Mouse (Mus musculus): Measurements from ENCODE around the gene Notch2.
"Not testable (repeated sequence)": the region's sequence is repeated elsewhere in the genome, so short reads cannot be mapped to it uniquely, and the experiment has no call there.

Gene Notch2

DNA sequence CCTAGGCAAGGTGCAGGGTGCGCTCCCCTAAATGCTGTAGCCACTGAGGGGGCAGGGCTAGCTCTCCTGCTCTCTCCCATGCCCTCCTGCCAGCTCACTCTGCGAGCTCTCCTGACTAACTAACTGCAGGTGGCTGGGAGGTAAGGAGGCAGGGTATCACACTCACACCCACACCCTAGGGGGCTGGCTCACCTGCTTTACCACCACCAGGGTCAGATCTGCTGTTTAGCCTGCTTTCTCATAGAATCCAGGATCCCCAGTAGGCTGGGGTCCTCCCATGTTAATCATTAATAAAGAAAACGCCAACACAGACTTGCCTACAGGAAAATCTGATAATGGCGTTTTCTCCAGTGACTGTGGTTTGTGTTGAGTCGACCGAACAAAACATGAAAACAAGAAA is 106.0 kb downstream of the Notch2 start:
- no peaks in the 10 kb centered on the region for H3K27me3 ChIP-seq (ENCODE audit: control insufficient read depth, insufficient read depth, low read length, poor library complexity, severe bottlenecking)
- H3K36me3 ChIP-seq (ENCODE audit: control insufficient read depth, insufficient read depth, low read length, poor library complexity, severe bottlenecking): peaks cover 40% of the 10 kb centered on the region
- no peak for DNase-seq (ENCODE audit: low read depth, low spot score)

DNA sequence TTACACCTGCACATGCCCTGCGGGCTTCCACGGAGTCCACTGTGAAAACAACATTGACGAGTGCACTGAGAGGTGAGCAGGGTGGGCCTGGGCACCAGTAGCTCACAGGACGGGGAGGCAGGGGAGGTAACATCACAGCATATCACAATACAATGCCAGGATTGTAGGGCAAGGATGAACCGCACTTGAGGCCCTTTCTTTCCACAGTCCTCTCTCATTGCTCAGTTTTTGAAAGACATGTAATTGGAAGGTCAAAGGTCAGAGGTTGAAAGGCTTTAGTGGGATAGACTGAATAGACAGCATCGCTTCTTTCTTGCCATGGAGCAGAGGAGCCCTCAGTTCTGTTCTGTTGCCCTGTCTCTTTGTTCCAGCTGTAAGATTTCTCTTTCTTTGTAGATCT is 107.6 kb downstream of the Notch2 start:
- peaks cover 36% of the 10 kb centered on the region for H3K36me3 ChIP-seq (ENCODE audit: control insufficient read depth, insufficient read depth, low read length, poor library complexity, severe bottlenecking)
- no peak for DNase-seq (ENCODE audit: low read depth, low spot score)
- no peaks in the 10 kb centered on the region for H3K27me3 ChIP-seq (ENCODE audit: control insufficient read depth, insufficient read depth, low read length, poor library complexity, severe bottlenecking)

DNA sequence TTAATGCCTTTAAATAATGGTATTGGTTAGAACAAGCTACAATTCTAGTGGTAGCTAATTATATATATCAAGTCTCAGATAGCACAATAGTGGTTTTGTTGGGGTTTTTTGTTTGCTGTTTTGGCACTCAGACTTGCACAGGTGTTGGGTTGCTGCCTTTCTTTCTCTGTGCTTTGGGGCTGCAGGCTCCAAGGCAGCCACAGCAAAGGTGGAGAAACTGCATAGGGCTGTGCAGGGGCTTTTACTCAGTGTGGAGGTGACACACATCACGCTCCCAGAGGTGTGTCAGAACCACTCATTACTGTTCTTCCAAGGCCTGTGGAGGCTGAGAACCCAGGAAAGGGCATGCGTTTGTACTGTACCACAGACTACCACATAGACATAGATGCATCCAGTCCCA is 114.4 kb downstream of the Notch2 start:
- no peak for DNase-seq (ENCODE audit: low read depth, low spot score)
- no peaks in the 10 kb centered on the region for H3K27me3 ChIP-seq (ENCODE audit: control insufficient read depth, insufficient read depth, low read length, poor library complexity, severe bottlenecking)

DNA sequence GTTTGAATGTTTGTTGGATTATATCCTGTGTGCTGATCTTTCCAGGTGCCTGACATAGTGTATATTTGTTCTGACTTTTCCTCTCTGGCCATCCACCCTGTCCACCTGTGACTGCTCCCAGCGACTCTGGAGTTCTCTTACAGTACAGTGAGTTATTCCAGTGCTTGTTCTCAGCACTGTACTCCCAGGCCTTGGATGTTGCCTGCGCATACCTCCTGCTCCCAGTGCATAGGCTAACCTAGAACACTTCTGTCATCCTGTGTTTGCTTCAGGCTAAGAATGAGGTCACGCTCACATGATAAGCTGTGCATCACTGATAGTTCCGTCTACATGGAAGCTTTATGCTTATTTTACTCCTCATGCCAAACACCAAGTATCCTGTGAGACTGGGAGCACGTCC is 115.4 kb downstream of the Notch2 start:
- DNase-seq (ENCODE audit: low read depth, low spot score): no peak
- peaks cover 37% of the 10 kb centered on the region for H3K36me3 ChIP-seq (ENCODE audit: control insufficient read depth, insufficient read depth, low read length, poor library complexity, severe bottlenecking)

More for the DNA sequence above, 114.4 kb downstream of the Notch2 start:
- peaks cover 38% of the 10 kb centered on the region for H3K36me3 ChIP-seq (ENCODE audit: control insufficient read depth, insufficient read depth, low read length, poor library complexity, severe bottlenecking)

DNA sequence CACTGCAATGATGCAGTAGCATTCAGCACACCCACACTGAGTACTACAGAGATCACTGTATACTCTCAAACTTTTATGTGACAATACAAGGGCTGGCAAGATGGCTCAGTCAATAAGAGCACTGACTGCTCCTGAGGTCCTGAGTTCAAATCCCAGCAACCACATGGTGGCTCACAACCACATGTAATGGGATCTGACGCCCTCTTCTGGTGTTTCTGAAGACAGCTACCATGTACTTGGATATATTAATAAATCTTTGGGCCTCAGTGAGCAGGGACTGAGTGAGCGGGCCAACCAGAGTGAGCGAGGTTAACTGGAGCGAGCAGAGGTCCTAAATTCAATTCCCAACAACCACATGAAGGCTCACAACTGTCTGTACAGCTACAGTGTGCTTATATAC is 118.8 kb downstream of the Notch2 start:
- H3K36me3 ChIP-seq (ENCODE audit: control insufficient read depth, insufficient read depth, low read length, poor library complexity, severe bottlenecking): peaks cover 37% of the 10 kb centered on the region
- not testable (repeated sequence) for H3K27me3 ChIP-seq (ENCODE audit: control insufficient read depth, insufficient read depth, low read length, poor library complexity, severe bottlenecking); DNase-seq (ENCODE audit: low read depth, low spot score)

More for the DNA sequence above, 115.4 kb downstream of the Notch2 start:
- 0 out of 2 replicates have a peak, but pooled peaks cover 2% of the 10 kb centered on the region for H3K27me3 ChIP-seq (ENCODE audit: control insufficient read depth, insufficient read depth, low read length, poor library complexity, severe bottlenecking)

DNA sequence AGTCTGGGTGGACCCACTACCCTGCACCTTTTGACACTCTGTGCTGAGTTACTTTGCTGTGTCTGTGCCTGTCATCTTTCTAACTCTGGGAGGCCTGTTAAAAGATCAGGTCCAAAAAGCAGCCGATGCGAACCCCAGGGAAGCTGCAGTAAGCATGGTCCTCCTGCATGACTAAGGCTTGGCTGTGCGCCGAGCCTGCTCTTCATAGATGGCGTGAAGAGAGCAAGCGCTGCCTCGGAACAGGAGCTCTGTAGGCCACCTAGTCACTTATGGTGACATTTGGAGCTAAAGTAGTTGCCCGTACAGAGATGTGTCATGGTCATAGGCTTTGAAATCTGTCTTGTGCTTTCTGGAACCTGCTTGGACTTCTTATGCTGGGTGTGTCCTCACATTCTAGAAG is 119.3 kb downstream of the Notch2 start:
- no peak for DNase-seq (ENCODE audit: low read depth, low spot score)
- Histone ChIP-seq H3K36me3 (ENCODE audit: control insufficient read depth, insufficient read depth, low read length, poor library complexity, severe bottlenecking) (peaks cover 36% of the 10 kb centered on the region), H3K27me3 (ENCODE audit: control insufficient read depth, insufficient read depth, low read length, poor library complexity, severe bottlenecking) (0 out of 2 replicates have a peak, but pooled peaks cover 2% of the 10 kb centered on the region)

DNA sequence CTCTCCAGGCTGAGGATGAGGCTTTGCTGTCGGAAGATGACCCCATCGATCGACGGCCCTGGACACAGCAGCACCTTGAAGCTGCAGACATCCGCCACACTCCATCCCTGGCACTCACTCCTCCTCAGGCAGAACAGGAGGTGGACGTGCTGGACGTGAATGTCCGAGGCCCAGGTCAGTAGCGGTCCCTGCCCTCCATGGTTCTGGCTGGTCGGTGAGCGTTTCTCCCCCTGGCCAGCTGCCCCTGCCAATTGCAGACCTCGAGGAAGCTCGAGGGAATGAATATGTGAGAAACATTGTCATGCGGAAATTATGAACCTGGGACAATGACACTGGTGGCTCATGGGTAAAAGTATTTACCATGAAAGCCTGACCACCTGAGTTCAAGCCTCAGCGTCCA is 128.1 kb downstream of the Notch2 start:
- no peaks in the 10 kb centered on the region for H3K27me3 ChIP-seq (ENCODE audit: control insufficient read depth, insufficient read depth, low read length, poor library complexity, severe bottlenecking)
- no peak for DNase-seq (ENCODE audit: low read depth, low spot score)

DNA sequence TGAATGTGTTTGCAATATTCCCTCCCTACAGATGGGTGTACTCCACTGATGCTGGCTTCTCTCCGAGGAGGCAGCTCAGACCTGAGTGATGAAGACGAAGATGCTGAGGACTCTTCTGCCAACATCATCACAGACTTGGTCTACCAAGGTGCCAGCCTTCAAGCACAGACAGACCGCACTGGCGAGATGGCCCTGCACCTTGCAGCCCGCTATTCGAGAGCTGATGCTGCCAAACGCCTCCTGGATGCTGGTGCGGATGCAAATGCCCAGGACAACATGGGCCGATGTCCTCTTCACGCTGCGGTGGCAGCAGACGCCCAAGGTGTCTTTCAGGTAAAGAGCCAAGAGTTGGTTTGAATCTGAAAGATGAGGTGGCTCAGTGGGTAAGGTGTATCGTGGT is 129.5 kb downstream of the Notch2 start:
- DNase-seq (ENCODE audit: low read depth, low spot score): no peak
- Histone ChIP-seq H3K27me3 (ENCODE audit: control insufficient read depth, insufficient read depth, low read length, poor library complexity, severe bottlenecking) (no peaks in the 10 kb centered on the region), H3K36me3 (ENCODE audit: control insufficient read depth, insufficient read depth, low read length, poor library complexity, severe bottlenecking) (peaks cover 33% of the 10 kb centered on the region)

More for the DNA sequence above, 128.1 kb downstream of the Notch2 start:
- peaks cover 35% of the 10 kb centered on the region for H3K36me3 ChIP-seq (ENCODE audit: control insufficient read depth, insufficient read depth, low read length, poor library complexity, severe bottlenecking)

DNA sequence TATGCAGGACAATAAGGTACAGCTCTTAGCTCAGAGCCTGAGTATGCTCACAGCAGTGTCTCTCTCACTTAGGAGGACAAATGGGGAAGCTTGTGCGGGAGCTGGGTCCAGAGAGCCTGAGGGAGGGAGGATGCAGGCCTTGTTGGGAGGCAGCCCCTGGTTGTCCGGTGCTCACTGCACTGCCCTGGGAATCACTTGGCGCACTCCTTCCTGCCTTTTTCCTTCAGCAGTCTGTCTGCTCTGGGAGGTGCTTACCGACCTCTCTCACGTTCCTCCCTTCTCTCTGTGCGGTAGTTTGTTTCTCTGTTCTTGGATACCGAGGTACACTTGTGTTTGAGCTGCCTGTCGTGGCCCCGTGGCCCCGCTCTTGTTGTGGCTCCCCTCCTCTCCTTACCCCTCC is 131.9 kb downstream of the Notch2 start:
- H3K36me3 ChIP-seq (ENCODE audit: control insufficient read depth, insufficient read depth, low read length, poor library complexity, severe bottlenecking): peaks cover 29% of the 10 kb centered on the region
- no peak for DNase-seq (ENCODE audit: low read depth, low spot score)
- no peaks in the 10 kb centered on the region for H3K27me3 ChIP-seq (ENCODE audit: control insufficient read depth, insufficient read depth, low read length, poor library complexity, severe bottlenecking)

DNA sequence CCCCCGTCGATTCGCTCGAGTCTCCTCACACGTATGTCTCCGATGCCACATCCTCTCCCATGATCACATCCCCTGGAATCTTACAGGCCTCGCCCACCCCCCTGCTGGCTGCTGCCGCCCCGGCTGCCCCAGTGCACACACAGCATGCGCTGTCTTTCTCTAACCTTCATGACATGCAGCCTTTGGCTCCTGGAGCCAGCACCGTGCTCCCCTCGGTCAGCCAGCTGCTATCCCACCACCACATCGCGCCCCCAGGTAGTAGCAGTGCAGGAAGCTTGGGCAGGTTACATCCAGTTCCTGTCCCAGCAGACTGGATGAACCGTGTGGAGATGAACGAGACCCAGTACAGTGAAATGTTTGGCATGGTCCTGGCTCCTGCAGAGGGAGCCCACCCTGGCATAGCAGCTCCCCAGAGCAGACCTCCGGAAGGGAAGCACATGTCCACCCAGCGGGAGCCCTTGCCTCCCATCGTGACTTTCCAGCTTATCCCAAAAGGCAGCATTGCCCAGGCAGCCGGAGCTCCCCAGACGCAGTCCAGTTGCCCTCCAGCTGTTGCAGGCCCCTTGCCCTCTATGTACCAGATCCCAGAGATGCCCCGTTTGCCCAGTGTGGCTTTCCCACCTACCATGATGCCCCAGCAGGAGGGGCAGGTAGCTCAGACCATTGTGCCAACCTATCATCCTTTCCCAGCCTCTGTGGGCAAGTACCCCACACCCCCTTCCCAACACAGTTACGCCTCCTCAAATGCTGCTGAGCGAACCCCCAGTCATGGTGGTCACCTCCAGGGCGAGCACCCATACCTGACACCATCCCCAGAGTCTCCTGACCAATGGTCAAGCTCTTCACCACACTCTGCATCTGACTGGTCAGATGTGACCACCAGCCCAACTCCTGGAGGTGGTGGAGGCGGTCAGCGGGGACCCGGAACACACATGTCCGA is 133.4 kb downstream of the Notch2 start:
- Histone ChIP-seq H3K27me3 (ENCODE audit: control insufficient read depth, insufficient read depth, low read length, poor library complexity, severe bottlenecking) (no peaks in the 10 kb centered on the region), H3K36me3 (ENCODE audit: control insufficient read depth, insufficient read depth, low read length, poor library complexity, severe bottlenecking) (peaks cover 24% of the 10 kb centered on the region)
- no peak for DNase-seq (ENCODE audit: low read depth, low spot score)

DNA sequence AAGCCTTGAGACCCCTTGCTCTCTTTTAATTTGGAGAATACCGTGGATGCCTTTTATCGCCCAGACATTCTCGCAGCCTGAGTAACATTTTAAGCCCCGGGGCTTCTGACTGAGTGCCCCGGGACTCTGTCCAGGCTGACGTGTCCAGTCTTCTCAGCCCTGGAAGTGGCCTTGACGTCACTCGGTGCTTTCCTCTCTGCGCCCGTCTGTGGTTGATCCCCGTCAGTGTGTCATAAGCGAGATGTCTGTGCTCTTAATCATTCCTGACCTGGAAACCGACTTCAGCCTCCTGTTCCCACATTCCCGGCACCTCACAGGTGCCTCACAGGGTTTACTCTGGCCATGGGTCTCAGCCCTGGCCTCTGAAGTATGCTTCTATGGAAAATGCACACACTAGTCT is 134.4 kb downstream of the Notch2 start:
- peaks cover 19% of the 10 kb centered on the region for H3K36me3 ChIP-seq (ENCODE audit: control insufficient read depth, insufficient read depth, low read length, poor library complexity, severe bottlenecking)
- no peaks in the 10 kb centered on the region for H3K27me3 ChIP-seq (ENCODE audit: control insufficient read depth, insufficient read depth, low read length, poor library complexity, severe bottlenecking)
- no peak for DNase-seq (ENCODE audit: low read depth, low spot score)

DNA sequence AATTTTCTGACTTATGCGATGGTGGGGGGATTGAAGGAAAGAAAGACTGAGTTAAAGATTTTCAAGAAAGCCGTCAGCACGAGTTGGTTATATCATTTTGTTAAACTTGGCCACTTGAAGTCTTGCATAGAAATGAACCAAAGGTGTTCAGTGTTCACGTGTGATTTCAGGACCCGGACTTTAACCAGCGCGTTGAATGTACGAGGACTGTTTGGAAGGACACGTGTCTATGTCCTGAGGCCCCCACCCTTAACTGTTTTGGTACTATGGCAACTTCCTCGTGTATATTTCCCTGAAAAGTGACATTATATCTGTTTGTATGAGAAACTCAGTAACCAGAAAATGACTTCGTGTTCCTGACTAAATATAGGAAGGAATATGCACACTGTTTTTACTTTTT is 136.6 kb downstream of the Notch2 start:
- DNase-seq (ENCODE audit: low read depth, low spot score): no peak
- Histone ChIP-seq H3K36me3 (ENCODE audit: control insufficient read depth, insufficient read depth, low read length, poor library complexity, severe bottlenecking) (peaks cover 9% of the 10 kb centered on the region), H3K27me3 (ENCODE audit: control insufficient read depth, insufficient read depth, low read length, poor library complexity, severe bottlenecking) (no peaks in the 10 kb centered on the region)

DNA sequence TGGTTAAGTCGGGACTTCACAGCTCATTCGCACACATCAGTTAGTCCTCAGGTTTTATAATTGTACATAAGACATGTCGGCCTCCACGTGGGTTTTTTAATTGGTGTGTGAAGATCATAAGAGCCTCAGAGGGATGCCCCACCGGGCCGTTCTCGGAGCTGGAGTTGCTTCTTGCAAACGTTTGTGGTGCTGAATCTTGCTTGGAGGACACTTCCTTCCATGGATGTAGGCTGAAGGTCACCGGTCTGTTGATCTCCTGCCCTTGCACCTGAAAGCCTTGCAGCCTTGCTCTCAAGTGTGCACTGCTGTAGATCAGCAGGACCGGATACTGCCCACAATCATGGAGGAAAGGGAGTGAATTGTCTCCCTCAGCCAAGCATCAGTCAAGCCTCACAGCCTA is 137.7 kb downstream of the Notch2 start:
- no peak for DNase-seq (ENCODE audit: low read depth, low spot score)
- H3K27me3 ChIP-seq (ENCODE audit: control insufficient read depth, insufficient read depth, low read length, poor library complexity, severe bottlenecking): no peaks in the 10 kb centered on the region

DNA sequence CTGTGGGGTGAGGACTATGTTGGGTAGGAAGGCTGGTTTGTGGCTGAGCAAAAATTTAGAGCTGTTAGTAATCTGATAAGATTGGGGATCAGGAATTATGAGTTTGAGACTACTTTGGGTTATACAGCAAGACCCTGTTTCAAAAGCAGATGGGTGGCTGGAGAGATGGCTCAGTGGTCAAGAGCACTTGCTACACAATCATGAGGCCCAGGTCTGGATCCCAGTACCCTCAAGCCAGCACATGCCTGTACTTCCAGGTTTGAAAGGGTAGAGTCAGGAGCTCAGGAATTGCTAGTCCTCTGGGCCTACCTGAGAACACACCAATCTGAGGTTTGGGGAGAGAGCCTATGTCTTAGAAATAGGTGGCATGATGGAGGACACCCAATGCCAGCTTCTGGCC is 140.1 kb downstream of the Notch2 start:
- peaks cover 5% of the 10 kb centered on the region for H3K36me3 ChIP-seq (ENCODE audit: control insufficient read depth, insufficient read depth, low read length, poor library complexity, severe bottlenecking)
- DNase-seq (ENCODE audit: low read depth, low spot score): no peak
- H3K27me3 ChIP-seq (ENCODE audit: control insufficient read depth, insufficient read depth, low read length, poor library complexity, severe bottlenecking): no peaks in the 10 kb centered on the region

More for the DNA sequence above, 137.7 kb downstream of the Notch2 start:
- H3K36me3 ChIP-seq (ENCODE audit: control insufficient read depth, insufficient read depth, low read length, poor library complexity, severe bottlenecking): peaks cover 6% of the 10 kb centered on the region

DNA sequence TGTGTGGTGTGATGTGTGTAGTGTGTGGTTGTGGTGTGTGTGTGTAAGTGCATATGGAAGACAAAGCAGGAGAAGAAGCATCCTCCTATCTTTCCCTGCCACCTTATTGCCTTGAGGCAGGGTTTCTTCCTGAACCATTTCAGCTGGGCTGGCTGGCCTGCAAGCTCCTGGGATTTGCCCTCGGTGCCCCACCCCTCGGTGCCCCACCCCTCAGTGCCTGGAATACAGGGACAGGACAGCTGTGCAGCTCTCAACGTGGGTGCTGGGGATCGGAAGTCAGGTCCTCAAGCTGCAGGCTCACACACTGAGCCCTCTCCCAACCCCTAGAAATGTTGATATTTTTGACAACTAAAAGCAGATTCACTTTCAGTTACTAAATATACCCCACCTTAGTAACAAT is 142.8 kb downstream of the Notch2 start:
- no peak for DNase-seq (ENCODE audit: low read depth, low spot score)
- Histone ChIP-seq H3K36me3 (ENCODE audit: control insufficient read depth, insufficient read depth, low read length, poor library complexity, severe bottlenecking) (no peaks in the 10 kb centered on the region), H3K27me3 (ENCODE audit: control insufficient read depth, insufficient read depth, low read length, poor library complexity, severe bottlenecking) (no peaks in the 10 kb centered on the region)

Measured in splenic B cell, adult 2 months (primary cell).